Mouse (Mus musculus) embryonic facial prominence, embryonic 11.5 days (tissue): ENCODE results near the gene Timm29. TPM values are rescaled to one million over a fixed set of nuclear protein-coding genes. Genes with fewer than 3 reads are reported as not detected.
"Not testable (repeated sequence)": the region's sequence is repeated elsewhere in the genome, so short reads cannot be mapped to it uniquely, and the experiment has no call there.

Experiments used
- ATAC-seq: fragments of 200-750 bp; cut with Nextera tagmentation; replicated peaks from 2 replicates; pipeline ENCODE4 v1.8.0; 2017; ENCODE audit warnings: low read depth; ENCODE audit not compliant: insufficient number of reproducible peaks, low FRiP score, low TSS enrichment
- DNase-seq: peaks from one replicate; pipeline ENCODE4 v3.0.0-alpha.2; 2015; ENCODE audit warnings: low spot score
- H3K27ac ChIP-seq: fragments of 300-500 bp; sonication (generic); replicated peaks from 2 replicates; pipeline ENCODE4 v1.5.1; 2014; ENCODE audit warnings: mild to moderate bottlenecking, low read depth, low read length, control low read depth
- H3K27me3 ChIP-seq: fragments of 300-500 bp; sonication (generic); 2 replicates; pipeline ENCODE4 v1.6.1; 2014; ENCODE audit warnings: mild to moderate bottlenecking, low read length, moderate library complexity, mixed read lengths; ENCODE audit not compliant: control insufficient read depth, insufficient read depth
- H3K36me3 ChIP-seq: fragments of 300-500 bp; sonication (generic); replicated peaks from 2 replicates; pipeline ENCODE4 v1.6.1; 2014; ENCODE audit warnings: low read depth, mild to moderate bottlenecking, low read length, moderate library complexity, mixed read lengths; ENCODE audit not compliant: control insufficient read depth, insufficient read depth
- H3K4me1 ChIP-seq: fragments of 300-500 bp; sonication (generic); 2 replicates; pipeline ENCODE4 v1.6.1; 2014; ENCODE audit warnings: low read length, mixed read lengths; ENCODE audit not compliant: control insufficient read depth, insufficient read depth
- H3K4me2 ChIP-seq: fragments of 300-500 bp; sonication (generic); 2 replicates; pipeline ENCODE4 v1.6.1; 2014; ENCODE audit warnings: low read depth, mild to moderate bottlenecking, control low read depth, low read length, moderate library complexity
- H3K4me3 ChIP-seq: fragments of 300-500 bp; sonication (generic); 2 replicates; pipeline ENCODE4 v1.5.1; 2014; ENCODE audit warnings: low read depth, low read length, control low read depth
- H3K9ac ChIP-seq: fragments of 300-500 bp; sonication (generic); replicated peaks from 2 replicates; pipeline ENCODE4 v1.6.1; 2014; ENCODE audit warnings: mild to moderate bottlenecking, control low read depth, low read length
- H3K9me3 ChIP-seq: fragments of 300-500 bp; sonication (generic); replicated peaks from 2 replicates; pipeline ENCODE4 v1.6.1; 2016; ENCODE audit warnings: mild to moderate bottlenecking, low read length, inconsistent platforms, mixed read lengths; ENCODE audit not compliant: control insufficient read depth
- WGBS: fragments of 180-500 bp; shearing (Covaris S2); extraction: QIAGEN DNeasy Blood & Tissue Kit; methylation state at CpG from one replicate; pipeline ENCODE4 v1.1.7; 2014; 5-methylcytosine and 5-hydroxymethylcytosine counted together
- polyA plus RNA-seq: library from polyadenylated mRNA; unstranded; fragments of >200 nt; fragmentation: Nextera tagmentation; extraction: Ambion mirVana; gene quantifications from 2 replicates; pipeline ENCODE4 v1.2.1, GENCODE M21; 2014

The Timm29 gene
- polyA plus RNA-seq, 1 experiment from 2014 or later = 51.2 TPM

DNA sequence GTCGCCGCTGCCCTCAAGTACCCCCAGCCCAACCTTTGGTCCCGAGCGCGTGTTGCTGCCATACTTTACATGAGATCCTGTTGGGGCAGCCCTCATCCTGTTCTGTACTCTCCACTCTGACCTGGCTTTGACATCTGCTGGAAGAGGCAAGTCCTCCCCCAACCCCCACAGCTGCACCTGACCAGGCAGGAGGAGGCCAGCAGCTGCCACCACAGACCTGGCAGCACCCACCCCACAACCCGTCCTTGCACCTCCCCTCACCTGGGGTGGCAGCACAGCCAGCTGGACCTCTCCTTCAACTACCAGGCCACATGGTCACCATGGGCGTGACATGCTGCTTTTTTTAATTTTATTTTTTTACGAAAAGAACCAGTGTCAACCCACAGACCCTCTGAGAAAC lies 4.2 kb upstream of the Timm29 start:
- WGBS = 91% methylated on average over 8 of the region's 8 CpGs
- Histone ChIP-seq H3K36me3 (peaks cover 16% of the 10 kb centered on the region), H3K4me1 (no peaks in the 10 kb centered on the region; the same call in 1 of the 2 replicates), H3K4me2 (no peak overlapping the region), H3K27me3 (no peaks in the 10 kb centered on the region), H3K27ac (no peak overlapping the region), H3K9me3 (no peaks in the 10 kb centered on the region), H3K4me3 (no peak overlapping the region), H3K9ac (no peak overlapping the region)
- DNase-seq = no peak
- ATAC-seq = no peak

DNA sequence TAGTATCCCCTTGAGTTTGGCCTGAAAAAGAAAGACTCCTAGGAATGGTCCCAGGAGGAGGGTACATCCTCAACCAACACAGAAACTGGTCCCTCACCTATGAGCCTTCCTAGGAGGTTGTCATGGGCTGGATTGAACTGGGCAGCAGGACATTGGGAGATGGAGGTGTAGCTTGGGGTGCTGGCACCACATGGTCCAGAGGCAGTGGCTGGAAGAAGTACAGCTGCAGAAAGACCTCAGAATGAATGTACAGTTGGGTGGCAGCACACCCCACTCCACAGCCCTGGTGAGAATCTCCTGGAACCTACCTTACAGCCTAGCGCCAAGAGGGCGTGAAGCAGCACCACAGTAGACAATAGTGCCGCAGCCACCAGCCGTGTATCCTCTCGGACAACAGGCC lies 3.0 kb upstream of the Timm29 start:
- no peak for ATAC-seq
- Histone ChIP-seq H3K27me3 (no peaks in the 10 kb centered on the region), H3K4me3 (no peak overlapping the region), H3K4me1 (no peaks in the 10 kb centered on the region; the same call in 1 of the 2 replicates), H3K4me2 (no peak overlapping the region), H3K36me3 (peaks cover 16% of the 10 kb centered on the region), H3K9me3 (no peaks in the 10 kb centered on the region), H3K27ac (no peak overlapping the region), H3K9ac (no peak overlapping the region)
- DNase-seq = no peak
- WGBS = 93% methylated on average over 5 of the region's 5 CpGs

DNA sequence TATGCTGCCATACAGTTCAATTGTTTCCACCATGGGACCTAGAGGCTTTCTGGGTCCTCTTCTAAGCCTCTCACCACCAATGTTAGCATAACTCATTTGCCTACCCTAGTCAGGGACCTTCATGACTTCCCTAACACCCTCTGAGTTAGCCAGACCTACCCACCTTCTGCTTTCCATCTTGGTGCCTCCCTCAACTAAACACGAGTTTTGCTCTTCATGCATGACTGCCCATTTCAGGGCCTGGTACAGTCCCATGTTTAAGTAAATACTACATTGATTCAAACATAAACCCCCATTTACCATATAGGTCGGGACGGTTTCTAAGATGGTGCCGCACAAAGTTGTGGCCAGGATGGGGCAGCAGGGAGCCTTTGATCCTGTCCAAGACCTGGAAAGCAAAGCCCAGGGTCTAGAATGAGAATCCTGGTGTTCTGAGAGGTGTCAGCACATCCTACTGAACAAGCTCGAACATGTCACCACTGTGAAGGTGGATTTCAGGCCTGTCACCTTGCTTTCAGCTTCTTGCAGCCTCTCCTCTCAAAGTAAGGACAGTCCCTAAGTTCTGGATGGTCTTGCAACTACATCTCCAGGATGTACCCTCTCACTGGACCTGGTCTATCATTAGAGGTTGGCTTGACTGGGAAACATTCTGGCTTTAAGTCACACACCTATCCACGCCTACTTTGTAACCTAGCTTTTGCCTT lies 1.2 kb upstream of the Timm29 start:
- Histone ChIP-seq H3K4me3 (no peak overlapping the region), H3K27ac (no peak overlapping the region), H3K4me2 (no peak overlapping the region), H3K4me1 (no peaks in the 10 kb centered on the region; the same call in 1 of the 2 replicates), H3K9me3 (no peaks in the 10 kb centered on the region), H3K36me3 (peaks cover 14% of the 10 kb centered on the region), H3K9ac (no peak overlapping the region), H3K27me3 (no peaks in the 10 kb centered on the region)
- ATAC-seq = no peak
- DNase-seq = no peak
- WGBS = 90% methylated on average over 6 of the region's 6 CpGs

DNA sequence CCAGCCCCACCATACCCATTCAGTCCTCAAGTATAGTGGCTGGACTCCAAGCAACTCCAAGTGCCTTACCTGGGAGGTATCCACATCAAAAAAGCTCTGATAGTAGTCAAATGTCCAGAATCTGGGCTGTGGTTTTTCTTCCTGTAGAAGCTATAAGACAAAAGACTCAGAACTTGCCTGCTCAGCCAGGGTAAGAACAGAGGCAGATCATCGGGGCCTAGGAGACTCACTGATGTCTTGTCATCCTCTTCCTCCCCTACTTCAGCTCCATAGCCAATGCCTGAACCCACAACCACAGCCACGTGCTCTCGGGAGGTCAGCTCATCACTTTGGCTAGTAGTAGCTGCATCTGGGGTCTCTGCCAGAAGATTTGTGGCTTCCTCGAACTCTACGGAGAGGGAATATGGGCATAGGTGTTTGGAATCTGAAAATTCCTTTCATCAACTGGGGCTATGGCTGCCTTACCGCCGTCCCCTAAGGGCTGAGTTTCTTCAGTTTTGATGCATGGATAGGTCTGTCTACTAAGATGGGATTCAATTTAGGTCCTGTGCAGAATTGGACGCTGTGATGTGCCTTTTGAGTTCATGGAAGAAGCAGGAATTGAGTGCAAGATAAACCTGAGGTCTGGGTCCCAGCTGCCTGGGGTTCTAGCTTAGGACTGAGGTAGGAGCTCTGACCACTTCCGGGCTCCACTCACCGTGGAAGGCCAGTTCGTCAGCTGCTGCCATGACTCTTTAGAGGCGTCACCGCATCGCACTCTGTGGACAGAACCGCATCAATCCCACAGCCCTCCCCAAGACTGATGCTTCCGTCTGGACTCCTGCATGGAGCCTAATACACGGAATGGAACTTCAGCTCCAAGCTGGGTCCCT lies 455 bp upstream of the Timm29 start:
- WGBS = 24% methylated on average over 17 of the region's 17 CpGs
- no peak for DNase-seq

DNA sequence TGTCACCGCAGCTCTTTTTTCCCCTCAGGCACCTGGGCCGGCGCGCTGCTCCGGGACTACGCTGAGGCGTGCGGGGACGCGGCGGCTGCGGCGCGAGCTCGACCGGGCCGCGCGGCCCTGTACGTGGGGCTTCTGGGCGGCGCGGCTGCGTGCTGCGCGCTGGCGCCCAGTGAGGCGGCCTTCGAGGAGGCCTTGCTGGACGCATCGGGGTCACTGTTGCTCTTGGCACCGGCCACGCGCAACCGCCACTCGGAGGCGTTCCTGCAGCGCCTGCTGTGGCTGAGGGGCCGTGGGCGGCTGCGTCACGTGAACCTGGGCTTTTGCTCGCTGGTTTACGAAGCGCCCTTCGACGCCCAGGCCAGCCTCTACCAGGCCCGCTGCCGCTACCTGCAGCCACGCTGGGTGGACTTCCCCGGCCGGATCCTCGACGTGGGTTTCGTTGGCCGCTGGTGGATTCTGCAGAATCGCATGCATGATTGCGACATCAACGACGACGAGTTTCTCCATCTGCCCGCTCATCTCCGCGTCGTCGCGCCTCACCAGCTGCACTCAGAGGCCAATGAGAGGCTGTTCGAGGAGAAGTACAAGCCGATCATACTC lies 700 bp downstream of the Timm29 start:
- Histone ChIP-seq H3K27ac (peak overlapping the region; percentile 29), H3K4me3 (peak overlapping the region; percentile 84), H3K36me3 (peaks cover 7% of the 10 kb centered on the region), H3K4me1 (no peaks in the 10 kb centered on the region; the same call in 1 of the 2 replicates), H3K9me3 (no peaks in the 10 kb centered on the region), H3K9ac (peak overlapping the region; percentile 90), H3K27me3 (no peaks in the 10 kb centered on the region), H3K4me2 (peak overlapping the region; percentile 94)
- peak; percentile 18 for DNase-seq
- no peak; the same call in 1 of the 2 replicates for ATAC-seq
- 2% methylated on average over 65 of the region's 69 CpGs for WGBS

More for the DNA sequence above, 455 bp upstream of the Timm29 start:
- ATAC-seq = no peak; the same call in 1 of the 2 replicates
- Histone ChIP-seq H3K27ac (peak overlapping the region; percentile 47; the same call in 1 of the 2 replicates), H3K9ac (peak overlapping the region; percentile 90), H3K4me2 (peak overlapping the region; percentile 73), H3K4me1 (no peaks in the 10 kb centered on the region; the same call in 1 of the 2 replicates), H3K36me3 (peaks cover 14% of the 10 kb centered on the region), H3K27me3 (no peaks in the 10 kb centered on the region), H3K9me3 (no peaks in the 10 kb centered on the region), H3K4me3 (peak overlapping the region; percentile 84)

DNA sequence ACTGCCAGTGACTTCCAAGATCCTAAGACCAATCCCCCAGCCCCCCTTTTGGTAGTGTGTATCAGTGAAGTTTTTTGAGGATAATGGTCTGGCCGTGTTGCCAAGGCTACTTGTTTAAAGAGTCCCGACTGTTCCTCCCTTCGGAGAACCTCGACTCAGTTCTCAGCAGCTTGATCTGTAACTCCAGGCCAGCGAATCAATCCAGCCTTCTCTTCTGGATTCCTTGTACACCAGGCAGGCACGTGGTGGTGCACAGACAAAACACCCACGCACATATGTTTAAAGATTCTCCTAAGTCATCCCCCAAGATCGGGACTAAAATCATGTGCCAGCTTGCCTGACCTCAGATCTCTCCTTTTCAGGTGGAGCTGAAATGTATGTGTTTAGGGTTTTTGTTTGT lies 1.8 kb downstream of the Timm29 start:
- DNase-seq, H3K4me2 ChIP-seq, H3K36me3 ChIP-seq, H3K4me3 ChIP-seq, H3K27me3 ChIP-seq, H3K9ac ChIP-seq, H3K4me1 ChIP-seq, H3K9me3 ChIP-seq, H3K27ac ChIP-seq, ATAC-seq: not testable (repeated sequence)
- WGBS = 83% methylated on average over 8 of the region's 8 CpGs

DNA sequence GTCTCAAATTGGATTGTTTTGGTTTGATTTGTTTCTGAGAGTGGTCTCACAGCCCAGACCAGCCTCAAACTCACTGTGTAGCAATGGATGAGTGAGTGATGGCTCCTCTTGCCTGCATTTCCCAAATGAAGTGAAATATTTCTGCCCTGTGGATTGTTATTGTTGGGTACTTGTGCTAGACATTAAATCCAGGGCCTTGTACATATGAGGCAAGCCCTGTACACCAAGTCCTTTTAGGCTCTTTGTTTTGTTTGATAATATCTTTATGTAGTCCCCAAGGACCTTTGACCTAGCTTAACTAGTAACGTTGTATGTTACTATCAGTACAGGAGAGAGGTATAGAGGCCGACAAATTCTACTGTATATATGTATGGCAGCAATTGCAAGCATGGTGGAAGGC lies 2.3 kb downstream of the Timm29 start:
- 84% methylated on average over 2 of the region's 2 CpGs for WGBS
- Histone ChIP-seq H3K4me1 (no peaks in the 10 kb centered on the region; the same call in 1 of the 2 replicates), H3K27me3 (no peaks in the 10 kb centered on the region), H3K9me3 (no peaks in the 10 kb centered on the region), H3K4me2 (no peak overlapping the region), H3K4me3 (no peak overlapping the region), H3K36me3 (peaks cover 2% of the 10 kb centered on the region), H3K9ac (no peak overlapping the region), H3K27ac (no peak overlapping the region)
- ATAC-seq = no peak
- no peak for DNase-seq
